Mouse (Mus musculus) embryonic fibroblast, embryonic 13.5 days (primary cell): ENCODE results near the gene Gm17657.

ENCODE experiments used
- CTCF ChIP-seq: IDR thresholded peaks from 2 replicates; pipeline ENCODE4 v1.5.1; 2011; ENCODE audit warnings: mild to moderate bottlenecking, control low read depth, low read length, moderate library complexity, borderline replicate concordance; ENCODE audit not compliant: insufficient read depth
- POLR2A ChIP-seq: IDR thresholded peaks from 2 replicates; pipeline ENCODE4 v1.6.1; 2011; ENCODE audit warnings: low read depth, mild to moderate bottlenecking, control low read depth, low read length, moderate library complexity

DNA sequence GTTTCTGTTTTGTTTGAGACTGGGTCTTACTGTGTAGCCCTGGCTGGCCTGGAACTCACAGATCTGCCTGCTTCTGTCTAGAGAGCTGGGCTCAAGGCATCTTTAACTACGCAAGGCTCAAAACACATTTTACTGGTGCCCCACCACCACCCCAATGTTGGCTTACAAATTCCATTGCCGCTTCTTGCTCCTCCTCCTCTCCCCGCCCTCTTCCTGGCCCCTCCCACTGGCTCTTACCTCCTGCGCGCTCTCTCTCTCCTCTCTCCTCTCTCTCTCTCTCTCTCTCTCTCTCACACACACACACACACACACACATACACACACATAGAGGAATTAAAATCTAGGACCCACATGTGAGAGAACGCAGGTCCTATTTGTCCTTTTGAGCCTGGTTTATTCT, 18.9 kb downstream of the Gm17657 start:
- TF ChIP-seq POLR2A: no peak
- TF ChIP-seq CTCF: no peak
